Mouse (Mus musculus) limb, embryonic 10.5 days (tissue): Measurements from ENCODE around the gene Gm20532. TPM values are rescaled to one million over a fixed set of nuclear protein-coding genes. Genes with fewer than 3 reads are reported as not detected.

Source experiments
- DNase-seq: peaks from one replicate; pipeline ENCODE4 v3.0.0-alpha.2; 2017; ENCODE audit warnings: low spot score
- H3K27ac ChIP-seq: fragments of 300-500 bp; sonication (generic); 2 replicates; pipeline ENCODE4 v1.5.1; 2016; ENCODE audit warnings: mild to moderate bottlenecking
- H3K27me3 ChIP-seq: fragments of 300-500 bp; sonication (generic); 2 replicates; pipeline ENCODE4 v1.6.1; 2016; ENCODE audit warnings: low read depth, mild to moderate bottlenecking; ENCODE audit not compliant: poor library complexity, severe bottlenecking
- H3K36me3 ChIP-seq: fragments of 300-500 bp; sonication (generic); 2 replicates; pipeline ENCODE4 v1.6.1; 2016; ENCODE audit warnings: mild to moderate bottlenecking, moderate library complexity
- H3K4me1 ChIP-seq: fragments of 300-500 bp; sonication (generic); 2 replicates; pipeline ENCODE4 v1.6.1; 2016
- H3K4me3 ChIP-seq: fragments of 300-500 bp; sonication (generic); 2 replicates; pipeline ENCODE4 v1.5.1; 2016; ENCODE audit warnings: mild to moderate bottlenecking, moderate library complexity
- H3K9me3 ChIP-seq: fragments of 300-500 bp; sonication (generic); replicated peaks from 2 replicates; pipeline ENCODE4 v1.6.1; 2016; ENCODE audit warnings: mild to moderate bottlenecking
- WGBS: fragments of 180-500 bp; shearing (Covaris S2); methylation state at CpG from one replicate; pipeline ENCODE4 v1.1.7; 2016; 5-methylcytosine and 5-hydroxymethylcytosine counted together
- polyA plus RNA-seq: library from polyadenylated mRNA; unstranded; fragments of >200 nt; fragmentation: Nextera tagmentation; extraction: Ambion mirVana; gene quantifications from 2 replicates; pipeline ENCODE4 v1.2.1, GENCODE M21; 2016

The Gm20532 gene
- polyA plus RNA-seq, 1 experiment from 2014 or later: not detected

GRCm38 (mm10) chr2:26635489-26636324 lies 49.3 kb downstream of the Gm20532 start:
- 72% methylated on average over 21 of the region's 21 CpGs for WGBS
- no peaks in the 10 kb centered on the region for H3K9me3 ChIP-seq
- DNase-seq: no peak
- H3K4me3 ChIP-seq: no peak overlapping the region
- no peaks in the 10 kb centered on the region for H3K27me3 ChIP-seq
- H3K36me3 ChIP-seq: peaks cover 76% of the 10 kb centered on the region
- no peak overlapping the region for H3K27ac ChIP-seq
- peaks cover 56% of the 10 kb centered on the region for H3K4me1 ChIP-seq

- no peak for DNase-seq
- no peaks in the 10 kb centered on the region for H3K9me3 ChIP-seq
- WGBS: 59% methylated on average over 2 of the region's 2 CpGs
- H3K36me3 ChIP-seq: peaks cover 76% of the 10 kb centered on the region
- H3K4me1 ChIP-seq: peaks cover 55% of the 10 kb centered on the region
- no peak overlapping the region for H3K27ac ChIP-seq
- H3K27me3 ChIP-seq: no peaks in the 10 kb centered on the region
- no peak overlapping the region for H3K4me3 ChIP-seq
These were observed 49.8 kb downstream of the Gm20532 start for GRCm38 (mm10) chr2:26636325-26636635.

- no peak for DNase-seq
- peak overlapping the region; percentile 79 for H3K4me3 ChIP-seq
- H3K36me3 ChIP-seq: peaks cover 68% of the 10 kb centered on the region
- H3K9me3 ChIP-seq: no peaks in the 10 kb centered on the region
- H3K4me1 ChIP-seq: peaks cover 53% of the 10 kb centered on the region
- H3K27ac ChIP-seq: no peak overlapping the region
- WGBS: 86% methylated on average over 4 of the region's 4 CpGs
- no peaks in the 10 kb centered on the region for H3K27me3 ChIP-seq
These were observed 51.0 kb downstream of the Gm20532 start for GRCm38 (mm10) chr2:26637316-26637932.

- Histone ChIP-seq H3K36me3 (peaks cover 61% of the 10 kb centered on the region), H3K4me1 (peaks cover 48% of the 10 kb centered on the region), H3K4me3 (peak overlapping the region; percentile 79), H3K27me3 (no peaks in the 10 kb centered on the region), H3K27ac (peak overlapping the region; percentile 97; the same call in 1 of the 2 replicates), H3K9me3 (no peaks in the 10 kb centered on the region)
- WGBS: 91% methylated on average over 5 of the region's 5 CpGs
- DNase-seq: no peak
These were observed 51.6 kb downstream of the Gm20532 start for GRCm38 (mm10) chr2:26638039-26638438.

GRCm38 (mm10) chr2:26638572-26638971 lies 52.1 kb downstream of the Gm20532 start:
- DNase-seq: no peak
- Histone ChIP-seq H3K27ac (peak overlapping the region; percentile 97; the same call in 1 of the 2 replicates), H3K4me1 (peaks cover 45% of the 10 kb centered on the region), H3K36me3 (peaks cover 57% of the 10 kb centered on the region), H3K27me3 (no peaks in the 10 kb centered on the region), H3K4me3 (peak overlapping the region; percentile 79), H3K9me3 (no peaks in the 10 kb centered on the region)
- WGBS: 71% methylated on average over 5 of the region's 5 CpGs

GRCm38 (mm10) chr2:26639083-26639482 lies 52.6 kb downstream of the Gm20532 start:
- peak overlapping the region; percentile 79 for H3K4me3 ChIP-seq
- DNase-seq: peak; percentile 56
- peaks cover 45% of the 10 kb centered on the region for H3K4me1 ChIP-seq
- peaks cover 52% of the 10 kb centered on the region for H3K36me3 ChIP-seq
- no peaks in the 10 kb centered on the region for H3K9me3 ChIP-seq
- H3K27me3 ChIP-seq: no peaks in the 10 kb centered on the region
- peak overlapping the region; percentile 97 for H3K27ac ChIP-seq
- WGBS: 10% methylated on average over 8 of the region's 8 CpGs

GRCm38 (mm10) chr2:26639838-26640830 lies 53.7 kb downstream of the Gm20532 start:
- DNase-seq: peak; percentile 100

DNA sequence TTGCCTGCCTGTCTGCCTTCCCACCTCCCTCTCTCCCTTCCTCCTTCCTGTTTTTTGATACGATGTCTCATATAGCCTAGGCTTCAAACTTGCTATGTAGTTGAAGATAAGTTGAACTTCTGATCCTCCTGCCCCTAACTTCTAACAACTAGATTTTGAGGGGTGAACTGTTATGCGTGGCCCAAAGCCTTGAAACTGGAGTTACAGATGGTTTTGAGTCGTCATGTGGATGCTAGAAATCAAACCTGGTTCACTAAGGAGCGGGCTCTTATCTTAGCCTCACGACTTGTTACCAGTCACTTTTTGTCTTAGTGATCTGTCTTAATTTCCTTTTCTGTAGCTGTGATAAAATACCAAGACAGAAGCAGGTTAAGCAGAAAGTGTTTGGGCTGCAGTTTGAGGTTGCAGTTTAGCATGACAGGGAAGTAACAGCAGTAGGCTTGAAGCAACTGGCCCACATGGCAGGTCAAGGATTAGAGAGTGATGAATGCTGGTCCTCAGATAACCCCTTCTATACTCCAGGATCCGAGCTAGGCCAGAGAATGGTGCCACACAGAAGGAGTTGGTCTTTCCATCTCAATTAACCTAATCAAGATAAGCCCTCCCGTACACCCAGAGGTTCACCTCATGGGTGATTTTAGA lies 54.7 kb downstream of the Gm20532 start:
- H3K9me3 ChIP-seq: no peaks in the 10 kb centered on the region
- peak overlapping the region; percentile 97; the same call in 1 of the 2 replicates for H3K27ac ChIP-seq
- H3K36me3 ChIP-seq: peaks cover 32% of the 10 kb centered on the region
- no peak for DNase-seq
- H3K4me3 ChIP-seq: no peak overlapping the region
- H3K4me1 ChIP-seq: peaks cover 28% of the 10 kb centered on the region
- WGBS: 73% methylated on average over 7 of the region's 7 CpGs
- no peaks in the 10 kb centered on the region for H3K27me3 ChIP-seq

More at GRCm38 (mm10) chr2:26639838-26640830, 53.7 kb downstream of the Gm20532 start:
- Histone ChIP-seq H3K4me3 (peak overlapping the region; percentile 79), H3K36me3 (peaks cover 41% of the 10 kb centered on the region), H3K9me3 (no peaks in the 10 kb centered on the region), H3K27me3 (no peaks in the 10 kb centered on the region), H3K4me1 (peaks cover 36% of the 10 kb centered on the region), H3K27ac (peak overlapping the region; percentile 97)
- WGBS: 4% methylated on average over 49 of the region's 49 CpGs

GRCm38 (mm10) chr2:26643942-26644341 lies 57.5 kb downstream of the Gm20532 start:
- 57% methylated on average over 2 of the region's 2 CpGs for WGBS
- H3K27me3 ChIP-seq: no peaks in the 10 kb centered on the region
- H3K4me1 ChIP-seq: peaks cover 12% of the 10 kb centered on the region
- no peaks in the 10 kb centered on the region for H3K9me3 ChIP-seq
- DNase-seq: peak; percentile 63
- no peak overlapping the region for H3K4me3 ChIP-seq
- H3K36me3 ChIP-seq: peaks cover 3% of the 10 kb centered on the region; the same call in 1 of the 2 replicates
- H3K27ac ChIP-seq: no peak overlapping the region

- Histone ChIP-seq H3K4me3 (no peak overlapping the region), H3K9me3 (no peaks in the 10 kb centered on the region), H3K4me1 (no peaks in the 10 kb centered on the region), H3K36me3 (no peaks in the 10 kb centered on the region), H3K27ac (no peak overlapping the region), H3K27me3 (no peaks in the 10 kb centered on the region)
- WGBS: 34% methylated on average over 3 of the region's 3 CpGs
- DNase-seq: peak; percentile 87
These were observed 60.3 kb downstream of the Gm20532 start for GRCm38 (mm10) chr2:26646643-26647293.

- H3K4me3 ChIP-seq: no peak overlapping the region
- no peak overlapping the region for H3K27ac ChIP-seq
- WGBS: 76% methylated on average over 1 of the region's 1 CpGs
- H3K9me3 ChIP-seq: no peaks in the 10 kb centered on the region
- no peak for DNase-seq
- no peaks in the 10 kb centered on the region for H3K27me3 ChIP-seq
- H3K4me1 ChIP-seq: no peaks in the 10 kb centered on the region
- H3K36me3 ChIP-seq: no peaks in the 10 kb centered on the region
These were observed 68.2 kb downstream of the Gm20532 start for GRCm38 (mm10) chr2:26654687-26655086.

- H3K27ac ChIP-seq: no peak overlapping the region
These were observed 71.0 kb downstream of the Gm20532 start for GRCm38 (mm10) chr2:26657426-26657825.

More at GRCm38 (mm10) chr2:26657426-26657825, 71.0 kb downstream of the Gm20532 start:
- Histone ChIP-seq H3K36me3 (no peaks in the 10 kb centered on the region), H3K4me1 (peaks cover 11% of the 10 kb centered on the region), H3K9me3 (no peaks in the 10 kb centered on the region), H3K4me3 (no peak overlapping the region), H3K27me3 (peaks cover 12% of the 10 kb centered on the region; the same call in 1 of the 2 replicates)
- WGBS: 92% methylated on average over 2 of the region's 2 CpGs
- DNase-seq: no peak
